Mouse (Mus musculus) liver, embryonic 18 days (tissue): ENCODE measurements around the gene 3830403N18Rik. TPM values are rescaled to one million over a fixed set of nuclear protein-coding genes. Genes with fewer than 3 reads are reported as not detected.

ENCODE experiments used
- polyA plus RNA-seq: library from polyadenylated mRNA; depleted of rRNA; stranded (reverse); fragments of >200 nt; gene quantifications from 2 replicates; pipeline ENCODE4 v1.2.3, GENCODE M21; 2012; rRNA removed

The 3830403N18Rik gene
- polyA plus RNA-seq, result 0.06 and 0.17 TPM in 2 replicates

GRCm38 (mm10) chrX:56136336-56136909 is at the start of gene 3830403N18Rik:
TSS of gene 3830403N18Rik (plus strand) at chrX:56136572.

Other genes starting within 250 kb of the 3830403N18Rik start
- not detected in 2 replicates for gene Gm773, start 76.3 kb downstream of the 3830403N18Rik start, polyA plus RNA-seq
- gene Zfp449, start 209.8 kb downstream of the 3830403N18Rik start, polyA plus RNA-seq, result 0.61 and 0.66 TPM in 2 replicates
- gene Smim10l2a, start 238.0 kb downstream of the 3830403N18Rik start, polyA plus RNA-seq, result 0.29 and 0.34 TPM in 2 replicates